Mouse (Mus musculus): Measurements from ENCODE around the gene Tmem132c.

Tmem132c gene

DNA sequence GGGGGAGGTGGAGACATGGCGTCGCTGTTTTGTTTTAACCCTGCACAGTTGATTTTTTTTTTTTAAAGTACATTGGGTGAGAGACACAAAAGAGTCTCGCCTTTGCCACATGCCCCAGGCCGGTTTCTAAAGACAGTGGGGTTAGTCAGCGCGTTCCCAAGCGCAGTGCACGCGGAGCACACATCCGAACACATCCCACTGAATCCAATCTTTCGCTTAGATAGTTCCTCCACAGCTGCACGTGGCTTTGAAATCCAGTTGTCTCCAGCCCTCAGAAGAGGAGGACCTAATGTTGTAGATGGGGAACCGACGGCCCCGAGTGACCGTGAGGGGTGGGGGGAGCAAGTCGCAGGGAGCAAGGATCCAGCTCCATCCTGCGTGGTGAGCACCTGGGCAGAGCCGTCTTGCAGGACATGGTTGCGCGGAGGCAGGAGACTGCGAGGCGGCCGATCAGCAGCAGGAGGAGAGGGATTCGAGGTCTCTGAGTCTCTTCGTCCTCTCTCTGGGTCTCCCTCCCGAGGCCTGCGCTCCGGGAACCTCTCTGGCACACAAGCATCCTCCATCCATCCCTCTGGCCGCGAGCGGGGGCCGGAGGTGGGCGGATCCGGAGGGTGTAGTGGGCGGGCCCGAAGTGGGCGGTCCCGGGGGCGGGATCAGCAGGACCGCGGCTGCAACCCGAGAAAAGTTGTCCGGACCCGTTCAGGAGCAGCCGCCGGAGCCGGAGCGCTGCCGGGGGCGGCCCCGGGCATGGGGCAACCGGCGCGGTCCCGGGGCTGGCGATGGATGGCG, at the start of gene Tmem132c:
TSS of gene Tmem132c (plus strand) at position 673 of the 789 bp plus-strand sequence.
- DNase-seq (ENCODE audit: extremely low read depth, low read depth) = no peak

- no peak for DNase-seq (ENCODE audit: extremely low read depth, low read depth)
Observed at GRCm38 (mm10) chr5:127191881-127192280, 49.7 kb upstream of the Tmem132c start.

DNA sequence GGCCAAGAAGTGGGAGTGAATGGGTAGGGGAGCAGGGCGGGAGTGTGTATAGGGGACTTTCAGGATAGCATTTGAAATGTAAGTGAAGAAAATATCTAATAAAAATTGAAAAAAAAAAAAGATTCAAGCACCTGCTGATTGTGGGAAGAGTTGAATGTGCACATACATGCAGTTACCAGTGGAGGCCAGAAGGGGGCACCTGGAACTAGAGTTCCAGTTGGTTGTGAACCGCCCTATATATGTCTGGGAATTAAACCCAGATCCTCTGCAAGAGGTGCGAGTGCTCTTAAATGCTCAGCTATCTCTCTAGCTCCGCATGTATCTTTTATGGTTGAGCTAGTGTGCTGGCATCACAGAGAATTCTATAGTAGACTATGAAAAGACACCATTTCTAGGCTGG, 42.8 kb upstream of the Tmem132c start:
- DNase-seq (ENCODE audit: extremely low read depth, low read depth) = no peak

DNA sequence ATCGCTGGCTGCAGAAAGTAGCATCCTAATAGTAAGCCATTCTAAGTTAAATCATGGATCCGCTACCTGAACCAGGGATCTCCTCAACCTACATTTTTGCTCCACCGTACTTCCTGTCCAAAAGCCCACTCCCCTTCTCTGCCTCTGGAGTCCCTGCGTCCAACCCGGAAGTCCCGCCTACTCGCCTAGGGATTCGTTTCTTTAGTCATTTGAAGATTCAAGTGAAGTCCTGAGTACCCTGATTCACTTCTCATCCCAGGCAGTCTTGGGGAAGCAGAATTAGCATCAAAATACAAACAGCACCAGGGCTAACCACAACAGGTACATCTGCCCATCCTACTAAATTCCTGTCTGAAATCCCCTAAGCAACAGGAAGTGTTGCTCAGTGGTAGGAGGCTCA, 36.7 kb upstream of the Tmem132c start:
- no peak for DNase-seq (ENCODE audit: extremely low read depth, low read depth)

DNA sequence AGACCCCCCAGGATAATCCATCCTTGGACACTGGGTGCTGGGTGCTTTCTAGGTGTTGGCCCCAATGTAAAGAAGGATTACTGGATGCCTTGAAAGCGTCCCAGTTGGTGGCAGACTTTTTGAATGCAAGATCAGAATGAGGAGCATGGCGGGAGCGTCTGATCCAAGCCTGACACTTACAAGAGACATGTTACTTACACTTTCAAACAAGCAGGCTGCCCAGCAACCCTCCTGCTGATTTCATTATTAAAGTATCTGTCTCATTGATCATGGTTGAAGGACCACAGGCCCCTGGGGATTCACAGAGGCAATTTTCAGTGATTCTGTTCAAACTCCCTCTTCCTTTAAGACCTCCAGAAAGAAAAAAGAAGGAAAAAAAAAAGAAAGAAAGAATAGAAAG, 25.2 kb upstream of the Tmem132c start:
- no peak for DNase-seq (ENCODE audit: extremely low read depth, low read depth)

GRCm38 (mm10) chr5:127217725-127218124, 23.9 kb upstream of the Tmem132c start:
- no peak for DNase-seq (ENCODE audit: extremely low read depth, low read depth)

- DNase-seq (ENCODE audit: extremely low read depth, low read depth) = no peak
Observed at GRCm38 (mm10) chr5:127227929-127228595, 13.5 kb upstream of the Tmem132c start.

- no peak for DNase-seq (ENCODE audit: extremely low read depth, low read depth)
Observed at GRCm38 (mm10) chr5:127234715-127235114, 6.9 kb upstream of the Tmem132c start.

DNA sequence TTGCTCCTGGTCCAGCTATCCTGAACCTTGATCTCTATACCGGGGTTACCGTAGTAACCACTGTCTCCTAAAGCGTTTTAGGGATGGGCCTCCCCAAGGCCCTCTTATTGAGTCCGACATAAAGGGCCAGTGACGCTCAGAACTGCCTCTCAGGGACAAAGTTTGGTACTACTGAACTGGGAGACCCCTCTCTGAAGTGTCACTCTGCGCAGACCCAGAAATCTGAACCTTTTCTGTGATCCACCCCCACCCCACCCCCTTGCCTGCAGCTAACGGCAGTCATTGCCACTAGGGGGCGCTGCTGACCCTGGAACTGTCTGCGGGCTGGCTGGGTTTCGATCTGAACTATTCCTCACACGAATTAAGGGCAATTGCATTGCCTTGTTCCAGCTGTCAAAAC, 6.4 kb upstream of the Tmem132c start:
- DNase-seq (ENCODE audit: extremely low read depth, low read depth) = no peak

DNA sequence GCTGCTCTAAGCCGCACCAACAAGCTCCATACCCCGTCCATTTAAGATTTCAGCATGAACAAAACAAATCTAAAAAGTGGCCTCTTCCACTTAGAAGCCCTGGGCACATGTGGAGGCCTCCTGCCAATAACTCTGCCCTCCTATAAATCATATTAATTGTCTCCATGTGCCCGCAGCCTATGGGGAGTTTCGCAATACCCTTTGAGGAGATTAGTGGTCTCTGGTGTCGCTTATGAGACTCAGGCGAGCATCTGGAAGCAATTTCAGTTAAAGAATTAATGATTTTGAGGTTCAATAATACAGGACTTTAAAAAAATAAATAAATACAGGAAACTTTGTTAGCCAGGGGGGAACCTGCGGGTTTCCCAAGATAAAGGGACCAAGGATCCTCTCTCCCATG, 1.9 kb upstream of the Tmem132c start:
- no peak for DNase-seq (ENCODE audit: extremely low read depth, low read depth)

DNA sequence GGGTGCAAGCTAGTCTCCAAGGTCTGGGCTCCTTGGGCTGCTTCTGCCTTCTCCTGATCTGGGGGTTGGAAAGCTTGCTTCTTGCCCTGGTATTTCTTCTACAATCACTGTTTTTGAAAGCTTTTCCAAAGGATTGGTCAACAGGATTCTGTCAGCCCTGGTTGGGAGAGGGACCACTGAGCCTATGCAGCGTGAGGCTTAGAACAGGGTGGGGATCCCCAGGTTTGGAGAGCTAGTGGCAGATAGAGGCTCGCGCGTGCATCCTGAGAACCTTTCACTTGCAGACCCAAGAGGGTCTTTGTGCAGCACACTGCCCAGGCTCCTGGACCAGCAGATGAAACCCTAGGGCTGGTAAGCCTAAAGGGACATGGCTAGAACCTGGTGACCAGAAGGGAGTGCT, 962 bp upstream of the Tmem132c start:
- no peak for DNase-seq (ENCODE audit: extremely low read depth, low read depth)

GRCm38 (mm10) chr5:127241925-127242762, 536 bp downstream of the Tmem132c start:
- DNase-seq (ENCODE audit: extremely low read depth, low read depth) = no peak

DNA sequence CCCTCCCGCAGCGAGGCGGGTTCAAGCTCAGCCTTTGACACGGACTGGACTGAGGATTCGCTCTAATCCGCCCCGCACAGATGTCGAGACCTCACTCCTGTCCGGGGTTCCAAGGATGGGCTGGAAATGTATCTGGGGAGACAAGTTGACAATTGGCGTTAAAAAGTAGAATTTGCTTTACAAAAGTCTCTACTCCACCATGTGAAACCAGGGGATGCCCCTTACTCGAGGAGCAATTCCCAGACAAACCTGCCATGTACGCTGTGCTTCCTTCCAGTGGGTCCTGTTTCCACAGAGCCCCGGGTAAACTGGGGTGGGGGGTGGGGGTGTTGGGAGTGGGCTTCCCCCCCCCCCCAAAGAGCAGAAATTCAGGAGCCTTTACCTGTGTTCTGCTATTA, 1.2 kb downstream of the Tmem132c start:
- DNase-seq (ENCODE audit: extremely low read depth, low read depth) = no peak

DNA sequence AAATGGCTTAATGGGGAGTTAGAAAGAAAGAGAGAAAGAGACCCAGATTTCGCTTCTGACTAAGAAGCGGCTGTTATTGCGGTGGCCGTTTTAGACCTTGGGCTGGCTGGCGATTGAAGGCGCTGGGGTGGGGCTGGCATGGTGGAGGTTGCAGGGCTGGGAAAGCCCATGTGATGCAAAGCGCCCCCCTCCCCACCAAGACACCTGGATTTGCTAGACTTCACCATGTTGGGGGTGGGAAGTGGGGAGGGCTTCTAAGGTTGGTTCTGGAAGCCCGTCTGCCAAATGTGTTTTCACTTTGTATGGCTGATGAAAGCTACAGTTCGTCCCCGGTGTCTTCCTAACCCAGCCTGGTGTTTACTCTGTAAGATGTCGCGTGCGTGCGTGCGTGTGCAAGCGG, 1.6 kb downstream of the Tmem132c start:
- DNase-seq (ENCODE audit: extremely low read depth, low read depth) = no peak

DNA sequence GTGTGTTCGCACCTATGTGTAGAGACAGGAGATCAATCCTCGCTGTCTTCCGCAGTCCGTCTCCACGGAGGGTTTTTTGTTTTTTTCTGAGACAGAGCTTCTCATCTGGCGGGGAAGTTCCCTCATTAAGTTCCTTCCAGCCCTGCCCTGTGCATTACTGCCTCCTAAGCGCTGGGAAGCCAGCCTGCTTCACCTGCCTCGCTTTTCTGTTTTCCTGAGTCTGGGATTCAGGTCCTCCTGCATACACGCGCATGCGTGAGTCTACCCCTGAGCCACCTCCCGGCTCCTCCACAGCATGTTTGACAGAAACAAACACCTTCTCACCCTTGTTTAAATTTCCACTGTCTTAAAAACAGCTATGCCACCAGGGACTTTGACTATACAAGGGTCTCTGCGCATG, 2.0 kb downstream of the Tmem132c start:
- no peak for DNase-seq (ENCODE audit: extremely low read depth, low read depth)

- DNase-seq (ENCODE audit: extremely low read depth, low read depth) = no peak
Observed at GRCm38 (mm10) chr5:127253263-127253662, 11.7 kb downstream of the Tmem132c start.

- no peak for DNase-seq (ENCODE audit: extremely low read depth, low read depth)
Observed at GRCm38 (mm10) chr5:127256947-127257610, 15.5 kb downstream of the Tmem132c start.

- DNase-seq (ENCODE audit: extremely low read depth, low read depth) = no peak
Observed at GRCm38 (mm10) chr5:127262136-127262535, 20.5 kb downstream of the Tmem132c start.

DNA sequence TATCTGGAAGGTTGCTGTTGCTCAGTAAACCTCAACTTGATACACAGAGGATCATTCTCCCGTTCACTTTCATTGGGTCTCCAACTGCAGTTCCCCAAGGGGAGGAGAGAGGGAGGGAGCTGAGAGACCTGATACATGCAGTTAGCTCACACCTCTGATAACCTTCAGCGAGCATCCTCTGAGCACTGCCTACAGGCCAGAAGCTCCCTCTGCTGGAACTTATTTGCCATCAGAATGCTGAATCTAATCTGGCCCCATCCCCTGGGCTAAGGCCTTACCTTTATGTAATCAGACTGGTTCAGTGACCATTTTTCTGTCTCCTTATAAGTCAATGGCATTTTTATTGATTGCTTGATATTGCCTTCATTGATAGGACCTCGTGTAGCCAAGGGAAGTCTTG, 29.5 kb downstream of the Tmem132c start:
- no peak for DNase-seq (ENCODE audit: extremely low read depth, low read depth)

DNA sequence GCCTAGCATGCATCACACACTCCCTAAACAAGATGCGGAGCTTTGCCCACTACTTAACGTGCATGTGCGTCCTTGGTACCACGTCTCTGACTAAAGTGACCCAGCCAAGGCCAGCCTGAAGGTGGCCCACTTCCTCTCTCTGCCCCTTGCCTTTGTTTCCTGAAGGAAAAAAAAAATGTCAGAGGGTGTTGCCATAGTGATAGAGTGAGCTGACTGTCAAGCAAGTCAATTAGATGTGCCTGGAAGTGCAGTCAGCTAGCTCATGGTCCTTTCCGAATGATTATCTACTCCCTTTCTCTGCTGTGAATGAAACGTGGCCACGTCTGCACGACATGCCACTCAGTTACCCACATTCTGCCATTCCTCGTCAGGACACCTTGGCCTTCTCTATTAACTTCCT, 37.9 kb downstream of the Tmem132c start:
- DNase-seq (ENCODE audit: extremely low read depth, low read depth) = no peak

DNA sequence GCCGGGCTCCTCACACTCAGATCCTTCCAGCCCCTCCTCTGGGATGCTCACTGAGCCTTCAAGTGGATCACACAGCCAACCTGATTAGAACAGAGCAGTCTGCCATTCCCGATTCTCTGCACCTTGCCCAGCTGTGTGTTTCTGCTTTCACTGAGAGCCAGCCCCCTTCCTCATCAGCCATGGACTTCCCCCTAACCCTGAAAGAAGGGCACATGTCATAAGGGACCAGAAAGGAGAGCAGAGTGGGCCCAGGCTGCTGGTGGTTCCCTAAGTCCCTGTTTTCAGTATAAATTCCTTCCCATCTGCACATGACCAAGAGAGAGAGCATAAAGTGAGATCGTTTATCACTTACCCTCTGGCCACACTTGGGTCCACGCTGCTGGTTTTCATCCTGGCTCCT, 39.6 kb downstream of the Tmem132c start:
- no peak for DNase-seq (ENCODE audit: extremely low read depth, low read depth)
